Comparison of ENCODE assay signal across 8 mouse cellular contexts in the genomic region with DNA sequence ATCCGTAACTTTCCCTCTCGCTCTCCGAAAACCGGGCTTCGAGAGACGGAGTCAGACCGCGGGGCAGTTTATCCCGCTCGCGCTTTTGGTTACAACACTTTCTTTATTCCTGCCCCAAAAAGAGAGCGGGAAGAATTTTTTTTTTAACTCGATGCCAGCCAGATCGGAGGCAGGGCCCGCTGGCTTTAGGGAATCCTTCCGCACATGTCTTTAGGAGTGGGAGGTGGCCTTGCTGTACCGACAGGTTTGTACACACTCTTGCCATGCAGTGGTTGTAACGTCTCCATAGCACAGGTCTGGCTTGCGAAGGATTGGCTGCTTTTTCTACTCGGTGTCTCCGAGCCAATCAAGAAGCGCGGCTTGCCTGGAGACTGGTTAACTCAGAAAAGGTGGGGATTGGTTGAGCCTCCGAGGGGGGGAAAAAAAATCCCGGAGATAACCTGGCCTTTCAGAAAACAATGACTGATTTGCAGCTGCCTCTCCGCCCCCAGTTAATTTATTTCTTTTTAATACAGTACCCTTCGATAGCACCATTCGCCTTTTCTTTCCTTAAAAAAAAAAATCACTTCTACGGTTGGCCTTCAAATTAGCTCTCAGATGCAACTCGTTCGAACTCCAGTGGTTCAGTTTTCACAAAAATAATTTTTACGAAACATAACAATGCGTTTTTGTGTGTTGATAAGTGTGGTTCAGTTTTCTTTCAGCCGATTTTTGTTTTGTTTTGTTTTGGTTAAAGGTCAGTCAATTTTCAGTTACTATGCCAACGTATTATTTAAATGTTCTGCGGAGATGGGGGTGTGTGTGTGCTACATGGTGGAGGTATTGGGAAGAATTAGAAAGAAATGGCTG. TPM values are rescaled to one million over a fixed set of nuclear protein-coding genes. Genes with fewer than 3 reads are reported as not detected.
DNase-seq lines count a peak whose midpoint lies in the region; ATAC-seq and TF ChIP-seq lines count a peak whose summit lies in the region.

No protein-coding gene starts in this region.

- DNase-seq in 3T3-L1 (ENCODE audit: low read depth, low spot score) = peak; percentile 98
- peak; percentile 52 to 79 for DNase-seq in adrenal gland, postnatal 4 days (ENCODE audit: low spot score in 2 of 2)
- DNase-seq in heart, adult 11 months = peak; percentile 99
- DNase-seq in kidney, adult 11 months = peak; percentile 95
- DNase-seq in limb, embryonic 11.5 days (ENCODE audit: low spot score) = peak; percentile 89

- peak overlapping the region; percentile 62 for H3K4me2 ChIP-seq in embryonic facial prominence, embryonic 13.5 days
- H3K4me2 ChIP-seq in limb, embryonic 11.5 days (ENCODE audit: low read depth, severe bottlenecking) = peak overlapping the region; percentile 88
- peak overlapping the region; percentile 84 for H3K4me2 ChIP-seq in midbrain, embryonic 13.5 days (replicated peaks)

- peak overlapping the region; percentile 90 for H3K4me3 ChIP-seq in embryonic facial prominence, embryonic 13.5 days
- peak overlapping the region; percentile 81 for H3K4me3 ChIP-seq in limb, embryonic 11.5 days (ENCODE audit: low read depth, low read length)
- H3K4me3 ChIP-seq in midbrain, embryonic 13.5 days (replicated peaks) = peak overlapping the region; percentile 78
- peak overlapping the region; percentile 100 for H3K4me3 ChIP-seq in small intestine, adult 2 months (ENCODE audit: low read depth, low read length)

- H3K9me3 ChIP-seq in embryonic facial prominence, embryonic 13.5 days = no peaks in the 10 kb centered on the region
- H3K9me3 ChIP-seq in limb, embryonic 11.5 days (ENCODE audit: control insufficient read depth, low read length) = no peaks in the 10 kb centered on the region
- H3K9me3 ChIP-seq in midbrain, embryonic 13.5 days = no peaks in the 10 kb centered on the region

- H3K36me3 ChIP-seq in embryonic facial prominence, embryonic 13.5 days = peaks cover 8% of the 10 kb centered on the region; the same call in 1 of the 2 replicates
- no peaks in the 10 kb centered on the region for H3K36me3 ChIP-seq in limb, embryonic 11.5 days (ENCODE audit: control insufficient read depth, insufficient read depth, low read length)
- no peaks in the 10 kb centered on the region for H3K36me3 ChIP-seq in midbrain, embryonic 13.5 days
- H3K36me3 ChIP-seq in small intestine, adult 2 months (ENCODE audit: control insufficient read depth, insufficient read depth, low read length) = no peaks in the 10 kb centered on the region

- TF ChIP-seq CTCF in small intestine, adult 2 months (IDR thresholded peaks at IDR 0.05; ENCODE audit: extremely low read depth, insufficient read length, insufficient replicate concordance, low read depth, low read length) = no peak

- peaks cover 8% of the 10 kb centered on the region for H3K4me1 ChIP-seq in embryonic facial prominence, embryonic 13.5 days
- 0 out of 2 replicates have a peak, but pooled peaks cover 3% of the 10 kb centered on the region for H3K4me1 ChIP-seq in limb, embryonic 11.5 days (ENCODE audit: control insufficient read depth, insufficient read depth, low read length)
- peaks cover 19% of the 10 kb centered on the region for H3K4me1 ChIP-seq in midbrain, embryonic 13.5 days (replicated peaks)
- H3K4me1 ChIP-seq in small intestine, adult 2 months (ENCODE audit: control insufficient read depth, insufficient read depth, insufficient read length, low read length) = no peaks in the 10 kb centered on the region

- peak; percentile 90 for ATAC-seq in embryonic facial prominence, embryonic 13.5 days (ENCODE audit: insufficient number of reproducible peaks, insufficient read depth, low FRiP score, low TSS enrichment, low read depth)
- peak; percentile 86 for ATAC-seq in limb, embryonic 11.5 days (ENCODE audit: insufficient number of reproducible peaks, low FRiP score, low TSS enrichment, low read depth)
- ATAC-seq in midbrain, embryonic 13.5 days = peak; percentile 89

- no peaks in the 10 kb centered on the region for H3K27me3 ChIP-seq in embryonic facial prominence, embryonic 13.5 days
- no peaks in the 10 kb centered on the region for H3K27me3 ChIP-seq in limb, embryonic 11.5 days (ENCODE audit: control insufficient read depth, insufficient read depth, low read length)
- no peaks in the 10 kb centered on the region for H3K27me3 ChIP-seq in midbrain, embryonic 13.5 days
- H3K27me3 ChIP-seq in small intestine, adult 2 months (ENCODE audit: control insufficient read depth, insufficient read depth, low read length) = no peaks in the 10 kb centered on the region

- H3K9ac ChIP-seq in embryonic facial prominence, embryonic 13.5 days = peak overlapping the region; percentile 99
- peak overlapping the region; percentile 98 for H3K9ac ChIP-seq in limb, embryonic 11.5 days (ENCODE audit: low read length)
- H3K9ac ChIP-seq in midbrain, embryonic 13.5 days (replicated peaks) = peak overlapping the region; percentile 95

- WGBS in embryonic facial prominence, embryonic 13.5 days = 4% methylated on average over 36 of the region's 36 CpGs
- WGBS in limb, embryonic 11.5 days = 8% methylated on average over 36 of the region's 36 CpGs
- WGBS in midbrain, embryonic 13.5 days = 5% methylated on average over 36 of the region's 36 CpGs
- 1% methylated on average over 36 of the region's 36 CpGs for WGBS in small intestine, adult 2 months

- peak; percentile 49; the same call in 1 of the 2 replicates for TF ChIP-seq POLR2A in small intestine, adult 2 months (IDR thresholded peaks at IDR 0.05; ENCODE audit: low read depth, low read length)

- H3K27ac ChIP-seq in embryonic facial prominence, embryonic 13.5 days = peak overlapping the region; percentile 100
- H3K27ac ChIP-seq in limb, embryonic 11.5 days (replicated peaks; ENCODE audit: low read depth, low read length) = peak overlapping the region; percentile 99
- H3K27ac ChIP-seq in midbrain, embryonic 13.5 days = peak overlapping the region; percentile 100
- H3K27ac ChIP-seq in small intestine, adult 2 months (ENCODE audit: insufficient read depth, low read depth, low read length) = peak overlapping the region; percentile 86

RNA-seq across cellular contexts. Expression of a gene that starts 1.7 kb away (rescaled TPM):
- total RNA-seq in adrenal gland, postnatal 4 days (2021) = 10 to 100 TPM; 41.6 to 45.6 TPM
- polyA plus RNA-seq in embryonic facial prominence, embryonic 13.5 days (2015; fragmentation: Nextera tagmentation; extraction: Ambion mirVana) = 33.5 and 34.2 TPM in 2 replicates
- 57.2 and 57.4 TPM in 2 replicates for polyA plus RNA-seq in limb, embryonic 11.5 days (2014; fragmentation: Nextera tagmentation; extraction: Ambion mirVana)
- polyA plus RNA-seq in midbrain, embryonic 13.5 days (2015; fragmentation: Nextera tagmentation; extraction: Ambion mirVana) = 26.3 and 27.0 TPM in 2 replicates
- polyA plus RNA-seq in small intestine, adult 2 months (2012; rRNA removed) = 1.1 and 2.3 TPM in 2 replicates

Comparison
In these comparisons a context has a peak if more than half of its experiments do, and no peak if none do; other contexts are left out.
1. Peak in every context shown above with its lines: DNase-seq, ATAC-seq, H3K4me3 ChIP-seq and H3K27ac ChIP-seq.